Mouse (Mus musculus): ENCODE data around the gene Fbxl13.
A peak's percentile ranks its signal among the peaks of the same experiment; 100 is the strongest.

Gene Fbxl13

GRCm38 (mm10) chr5:21513363-21513762 lies 132.1 kb downstream of the Fbxl13 start:
- DNase-seq, result no peak

- DNase-seq, result no peak
These were observed 135.6 kb downstream of the Fbxl13 start for GRCm38 (mm10) chr5:21509801-21510200.

GRCm38 (mm10) chr5:21506887-21507286 lies 138.5 kb downstream of the Fbxl13 start:
- no peak for DNase-seq

- no peak for DNase-seq
These were observed 140.3 kb downstream of the Fbxl13 start for GRCm38 (mm10) chr5:21505159-21505558.

GRCm38 (mm10) chr5:21502936-21503610 lies 142.4 kb downstream of the Fbxl13 start:
- DNase-seq, result no peak

GRCm38 (mm10) chr5:21500941-21501340 lies 144.5 kb downstream of the Fbxl13 start:
- no peak for DNase-seq

- DNase-seq, result no peak
These were observed 145.3 kb downstream of the Fbxl13 start for GRCm38 (mm10) chr5:21500133-21500532.

- no peak for DNase-seq
These were observed 146.5 kb downstream of the Fbxl13 start for GRCm38 (mm10) chr5:21498925-21499324.

GRCm38 (mm10) chr5:21498490-21498889 lies 146.9 kb downstream of the Fbxl13 start:
- DNase-seq, result no peak

- DNase-seq, result no peak
These were observed 148.6 kb downstream of the Fbxl13 start for GRCm38 (mm10) chr5:21496881-21497280.

GRCm38 (mm10) chr5:21496321-21496720 lies 149.1 kb downstream of the Fbxl13 start:
- peak; percentile 2 for DNase-seq

- no peak for DNase-seq
These were observed 150.7 kb downstream of the Fbxl13 start for GRCm38 (mm10) chr5:21494781-21495180.

- no peak for DNase-seq
These were observed 152.0 kb downstream of the Fbxl13 start for GRCm38 (mm10) chr5:21493294-21493999.

GRCm38 (mm10) chr5:21492213-21492612 lies 153.2 kb downstream of the Fbxl13 start:
- no peak for DNase-seq

GRCm38 (mm10) chr5:21491469-21491868 lies 154.0 kb downstream of the Fbxl13 start:
- no peak for DNase-seq

GRCm38 (mm10) chr5:21489135-21489534 lies 156.3 kb downstream of the Fbxl13 start:
- no peak for DNase-seq

GRCm38 (mm10) chr5:21488506-21488905 lies 156.9 kb downstream of the Fbxl13 start:
- DNase-seq, result no peak

GRCm38 (mm10) chr5:21487716-21488115 lies 157.7 kb downstream of the Fbxl13 start:
- DNase-seq, result no peak

- no peak for DNase-seq
These were observed 158.1 kb downstream of the Fbxl13 start for GRCm38 (mm10) chr5:21487306-21487705.

GRCm38 (mm10) chr5:21486798-21487197 lies 158.6 kb downstream of the Fbxl13 start:
- DNase-seq, result no peak

GRCm38 (mm10) chr5:21485197-21485829 lies 160.1 kb downstream of the Fbxl13 start:
- no peak for DNase-seq

- no peak for DNase-seq
These were observed 162.2 kb downstream of the Fbxl13 start for GRCm38 (mm10) chr5:21483275-21483674.

- no peak for DNase-seq
These were observed 162.8 kb downstream of the Fbxl13 start for GRCm38 (mm10) chr5:21482446-21483222.

Data from lung, postnatal 14 days (tissue).